In the genomic region with DNA sequence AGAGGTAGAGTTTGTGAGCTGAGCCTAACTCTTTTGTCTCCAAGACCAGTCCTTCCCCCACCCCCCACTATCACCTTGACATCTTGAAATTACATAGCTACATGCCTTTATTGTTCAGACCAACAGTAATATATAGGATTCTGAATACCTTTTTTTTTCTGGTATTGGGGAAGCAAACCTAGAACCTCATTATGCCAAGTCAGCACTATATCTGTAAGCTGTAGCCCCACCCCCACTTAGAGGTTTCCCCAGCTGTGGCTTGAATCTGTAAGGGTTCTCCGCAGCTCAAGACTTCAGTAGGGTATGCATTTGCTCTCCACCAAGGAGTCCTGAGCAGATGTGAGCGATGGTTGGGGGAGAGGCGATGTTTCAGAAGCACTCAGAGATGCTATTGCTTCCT, we compare ENCODE assay signal across 27 mouse cellular contexts. TPM values are rescaled to one million over a fixed set of nuclear protein-coding genes. Genes with fewer than 3 reads are reported as not detected.
"Had no signal": no experiment of that assay in that cellular context is flagged by ENCODE, and none has a peak within 500 bp of the region (broad histone marks: within the 10 kb centered on the region; RNA-seq: fewer than 3 reads in every experiment).

No protein-coding gene starts in this region.

- H3K9ac ChIP-seq: heart, embryonic 13.5 days; heart, embryonic 15.5 days; hindbrain, embryonic 13.5 days; hindbrain, embryonic 15.5 days; kidney, embryonic 15.5 days; limb, embryonic 13.5 days; limb, embryonic 15.5 days had no signal

- H3K9me3 ChIP-seq: heart, embryonic 13.5 days; heart, embryonic 15.5 days; hindbrain, embryonic 13.5 days; hindbrain, embryonic 15.5 days; kidney, embryonic 15.5 days; limb, embryonic 13.5 days; limb, embryonic 15.5 days had no signal

- DNase-seq: gastrocnemius, postnatal 14 days; gastrocnemius, postnatal 36 days; heart, adult 11 months; heart, adult 2 months; heart, postnatal 14 days; heart, postnatal 36 days; kidney, adult 11 months; kidney, adult 2 months; kidney, adult 9 months; kidney, postnatal 14 days; kidney, postnatal 36 days; layer of hippocampus, adult 9-11 months; layer of hippocampus, postnatal 36 days; left cerebral cortex, postnatal 4 days had no signal

- H3K27ac ChIP-seq: heart, adult 2 months; heart, embryonic 13.5 days; heart, embryonic 15.5 days; hindbrain, embryonic 13.5 days; hindbrain, embryonic 15.5 days; hindbrain, postnatal 0 days; kidney, embryonic 15.5 days; kidney, postnatal 0 days; limb, embryonic 13.5 days; limb, embryonic 15.5 days had no signal

- H3K36me3 ChIP-seq: heart, embryonic 13.5 days; heart, embryonic 15.5 days; hindbrain, embryonic 15.5 days; kidney, embryonic 15.5 days; limb, embryonic 13.5 days; limb, embryonic 15.5 days had no signal

- H3K4me3 ChIP-seq: heart, adult 2 months; heart, embryonic 13.5 days; heart, embryonic 15.5 days; hindbrain, embryonic 13.5 days; hindbrain, embryonic 15.5 days; kidney, embryonic 15.5 days; limb, embryonic 13.5 days; limb, embryonic 15.5 days had no signal

- H3K27me3 ChIP-seq: hindbrain, embryonic 15.5 days had no signal

RNA-seq across cellular contexts. Expression of a gene that starts 18.5 kb away (rescaled TPM):
- total RNA-seq: gastrocnemius, adult 18-20 months; gastrocnemius, adult 8-10 months; heart, adult 2 months; heart, postnatal 14 days; heart, postnatal 36 days had no signal
- polyA plus RNA-seq: gonadal fat pad, adult 2 months; liver, adult 2 months had no signal
